In genomic region chr10:53518599-53518913, GRCm38 (mm10) we compare ENCODE assay signal across 8 mouse cellular contexts.
DNase-seq lines count a peak whose midpoint lies in the region; ATAC-seq and TF ChIP-seq lines count a peak whose summit lies in the region.

No protein-coding gene starts in this region.

- 17% methylated on average over 8 of the region's 8 CpGs for WGBS in embryonic facial prominence, embryonic 11.5 days
- WGBS in heart, postnatal 0 days = 26% methylated on average over 8 of the region's 8 CpGs

- DNase-seq in kidney, postnatal 14 days = peak; percentile 2
- DNase-seq in kidney, adult 11 months = no peak
- no peak for DNase-seq in embryonic facial prominence, embryonic 11.5 days (ENCODE audit: low spot score)
- DNase-seq in heart, postnatal 0 days (ENCODE audit: low spot score) = no peak
- no peak for DNase-seq in gastrocnemius, postnatal 4 days (ENCODE audit: low spot score in 2 of 2)
- DNase-seq in layer of hippocampus, postnatal 36 days = no peak
- DNase-seq in thymus, postnatal 25 days = no peak

- no peaks in the 10 kb centered on the region for H3K36me3 ChIP-seq in embryonic facial prominence, embryonic 11.5 days (replicated peaks; ENCODE audit: control insufficient read depth, insufficient read depth, low read depth, low read length)
- no peaks in the 10 kb centered on the region for H3K36me3 ChIP-seq in heart, postnatal 0 days (replicated peaks; ENCODE audit: control insufficient read depth, insufficient read depth, low read length)
- no peaks in the 10 kb centered on the region for H3K36me3 ChIP-seq in myocyte (ENCODE audit: control insufficient read depth, insufficient read depth)

- H3K27me3 ChIP-seq in embryonic facial prominence, embryonic 11.5 days (ENCODE audit: control insufficient read depth, insufficient read depth, low read length) = no peaks in the 10 kb centered on the region
- no peaks in the 10 kb centered on the region for H3K27me3 ChIP-seq in heart, postnatal 0 days (ENCODE audit: control insufficient read depth, insufficient read depth, low read length)
- H3K27me3 ChIP-seq in myocyte (ENCODE audit: control insufficient read depth, insufficient read depth, insufficient read length) = no peaks in the 10 kb centered on the region

- H3K4me2 ChIP-seq in embryonic facial prominence, embryonic 11.5 days (ENCODE audit: low read depth, low read length) = no peak overlapping the region; the same call in 1 of the 2 replicates
- peak overlapping the region; percentile 10 for H3K4me2 ChIP-seq in heart, postnatal 0 days (ENCODE audit: low read depth, low read length)
- H3K4me2 ChIP-seq in myocyte (ENCODE audit: low read depth) = peak overlapping the region; percentile 46

- ATAC-seq in embryonic facial prominence, embryonic 11.5 days (replicated peaks; ENCODE audit: insufficient number of reproducible peaks, low FRiP score, low TSS enrichment, low read depth) = 0 out of 2 replicates have a peak, but pooled peaks have one; percentile 42
- peak; percentile 18; the same call in 1 of the 2 replicates for ATAC-seq in heart, postnatal 0 days (ENCODE audit: insufficient read depth, low read depth)

- TF ChIP-seq POLR2A in myocyte (IDR thresholded peaks at IDR 0.05; ENCODE audit: insufficient read length, low read depth) = no peak

- no peak for TF ChIP-seq CTCF in heart, postnatal 0 days (IDR thresholded peaks at IDR 0.05; ENCODE audit: low read depth)

- H3K9ac ChIP-seq in embryonic facial prominence, embryonic 11.5 days (replicated peaks; ENCODE audit: low read length) = no peak overlapping the region
- H3K9ac ChIP-seq in heart, postnatal 0 days (replicated peaks; ENCODE audit: low read depth, low read length) = no peak overlapping the region

- no peak for TF ChIP-seq EP300 in heart, postnatal 0 days (IDR thresholded peaks at IDR 0.05; ENCODE audit: low read depth)

- no peaks in the 10 kb centered on the region for H3K79me2 ChIP-seq in myocyte (ENCODE audit: control insufficient read depth, insufficient read depth)

- H3K9me3 ChIP-seq in embryonic facial prominence, embryonic 11.5 days (replicated peaks; ENCODE audit: control insufficient read depth, low read length) = no peaks in the 10 kb centered on the region
- H3K9me3 ChIP-seq in heart, postnatal 0 days (replicated peaks; ENCODE audit: control insufficient read depth, low read length) = no peaks in the 10 kb centered on the region

- peaks cover 2% of the 10 kb centered on the region; the same call in 1 of the 2 replicates for H3K4me1 ChIP-seq in embryonic facial prominence, embryonic 11.5 days (ENCODE audit: control insufficient read depth, insufficient read depth, low read length)
- peaks cover 13% of the 10 kb centered on the region; the same call in 1 of the 2 replicates for H3K4me1 ChIP-seq in heart, postnatal 0 days (ENCODE audit: control insufficient read depth, insufficient read depth)

- H3K4me3 ChIP-seq in embryonic facial prominence, embryonic 11.5 days (ENCODE audit: low read depth, low read length) = no peak overlapping the region
- no peak overlapping the region for H3K4me3 ChIP-seq in heart, postnatal 0 days (ENCODE audit: low read depth, low read length)
- H3K4me3 ChIP-seq in myocyte = no peak overlapping the region

- H3K27ac ChIP-seq in embryonic facial prominence, embryonic 11.5 days (replicated peaks; ENCODE audit: low read depth, low read length) = peak overlapping the region; percentile 0; the same call in 1 of the 2 replicates
- peak overlapping the region; percentile 80 for H3K27ac ChIP-seq in heart, postnatal 0 days (ENCODE audit: low read depth)

- no peak overlapping the region for H3ac ChIP-seq in myocyte (ENCODE audit: control insufficient read depth, insufficient read length)

TF ChIP-seq in myocyte, 11 proteins besides CTCF, POLR2A, EP300 and RAD21:
- TF ChIP-seq MYOG (IDR thresholded peaks at IDR 0.05; ENCODE audit: control insufficient read depth in 1 of 3, insufficient read depth in 1 of 3, insufficient read length in 2 of 3, low read depth in 2 of 3) (no peak), POLR2AphosphoS2 (IDR thresholded peaks at IDR 0.05; ENCODE audit: insufficient read length, low read depth) (no peak), REST (IDR thresholded peaks at IDR 0.05; ENCODE audit: insufficient read depth, insufficient read length) (no peak), MAX (IDR thresholded peaks at IDR 0.05; ENCODE audit: low read depth) (no peak), SRF (IDR thresholded peaks at IDR 0.05; ENCODE audit: control insufficient read depth, insufficient read length, low read depth) (no peak), CEBPB (IDR thresholded peaks at IDR 0.05; ENCODE audit: insufficient read depth, poor library complexity, severe bottlenecking) (no peak)
